Mouse (Mus musculus) hindbrain, embryonic 15.5 days (tissue): ENCODE measurements around the gene Gpcpd1. TPM values are rescaled to one million over a fixed set of nuclear protein-coding genes. Genes with fewer than 3 reads are reported as not detected.

Experiments used
- ATAC-seq: fragments of 200-750 bp; cut with Nextera tagmentation; 2 replicates; pipeline ENCODE4 v1.8.0; 2017; ENCODE audit warnings: low read depth, moderate number of reproducible peaks, moderate TSS enrichment; ENCODE audit not compliant: low FRiP score
- H3K27ac ChIP-seq: fragments of 300-500 bp; sonication (generic); replicated peaks from 2 replicates; pipeline ENCODE4 v1.5.1; 2015; ENCODE audit warnings: mild to moderate bottlenecking, inconsistent platforms
- H3K27me3 ChIP-seq: fragments of 300-500 bp; sonication (generic); 2 replicates; pipeline ENCODE4 v1.6.1; 2015; ENCODE audit warnings: control low read depth, inconsistent platforms
- H3K36me3 ChIP-seq: fragments of 300-500 bp; sonication (generic); 2 replicates; pipeline ENCODE4 v1.6.1; 2015; ENCODE audit warnings: control low read depth, inconsistent platforms
- H3K4me1 ChIP-seq: fragments of 300-500 bp; sonication (generic); replicated peaks from 2 replicates; pipeline ENCODE4 v1.6.1; 2015; ENCODE audit warnings: control low read depth, inconsistent platforms
- H3K4me2 ChIP-seq: fragments of 300-500 bp; sonication (generic); 2 replicates; pipeline ENCODE4 v1.6.1; 2015; ENCODE audit warnings: moderate library complexity, mild to moderate bottlenecking, inconsistent platforms
- H3K4me3 ChIP-seq: fragments of 300-500 bp; sonication (generic); 2 replicates; pipeline ENCODE4 v1.5.1; 2015; ENCODE audit warnings: mild to moderate bottlenecking, inconsistent platforms
- H3K9ac ChIP-seq: fragments of 300-500 bp; sonication (generic); 2 replicates; pipeline ENCODE4 v1.6.1; 2015; ENCODE audit warnings: inconsistent platforms
- H3K9me3 ChIP-seq: fragments of 300-500 bp; sonication (generic); 2 replicates; pipeline ENCODE4 v1.6.1; 2016; ENCODE audit warnings: control low read depth, inconsistent platforms
- WGBS: fragments of 180-500 bp; shearing (Covaris S2); methylation state at CpG from one replicate; pipeline ENCODE4 v1.1.7; 2015; 5-methylcytosine and 5-hydroxymethylcytosine counted together
- polyA plus RNA-seq: library from polyadenylated mRNA; unstranded; fragments of >200 nt; fragmentation: Nextera tagmentation; extraction: Ambion mirVana; gene quantifications from 2 replicates; pipeline ENCODE4 v1.2.1, GENCODE M21; 2015

Gpcpd1 gene
- polyA plus RNA-seq, 1 experiment from 2014 or later, result 76.3 TPM

- ATAC-seq, result no peak
- H3K4me3 ChIP-seq, result no peak overlapping the region
- no peaks in the 10 kb centered on the region for H3K27me3 ChIP-seq
- H3K4me1 ChIP-seq, result 0 out of 2 replicates have a peak, but pooled peaks cover 5% of the 10 kb centered on the region
- no peak overlapping the region for H3K27ac ChIP-seq
- no peak overlapping the region for H3K4me2 ChIP-seq
- no peaks in the 10 kb centered on the region for H3K9me3 ChIP-seq
- no peaks in the 10 kb centered on the region for H3K36me3 ChIP-seq
- H3K9ac ChIP-seq, result no peak overlapping the region
- WGBS, result 71% methylated on average over 6 of the region's 6 CpGs
Observed at GRCm38 (mm10) chr2:132514353-132514752, 73.2 kb downstream of the Gpcpd1 start.

DNA sequence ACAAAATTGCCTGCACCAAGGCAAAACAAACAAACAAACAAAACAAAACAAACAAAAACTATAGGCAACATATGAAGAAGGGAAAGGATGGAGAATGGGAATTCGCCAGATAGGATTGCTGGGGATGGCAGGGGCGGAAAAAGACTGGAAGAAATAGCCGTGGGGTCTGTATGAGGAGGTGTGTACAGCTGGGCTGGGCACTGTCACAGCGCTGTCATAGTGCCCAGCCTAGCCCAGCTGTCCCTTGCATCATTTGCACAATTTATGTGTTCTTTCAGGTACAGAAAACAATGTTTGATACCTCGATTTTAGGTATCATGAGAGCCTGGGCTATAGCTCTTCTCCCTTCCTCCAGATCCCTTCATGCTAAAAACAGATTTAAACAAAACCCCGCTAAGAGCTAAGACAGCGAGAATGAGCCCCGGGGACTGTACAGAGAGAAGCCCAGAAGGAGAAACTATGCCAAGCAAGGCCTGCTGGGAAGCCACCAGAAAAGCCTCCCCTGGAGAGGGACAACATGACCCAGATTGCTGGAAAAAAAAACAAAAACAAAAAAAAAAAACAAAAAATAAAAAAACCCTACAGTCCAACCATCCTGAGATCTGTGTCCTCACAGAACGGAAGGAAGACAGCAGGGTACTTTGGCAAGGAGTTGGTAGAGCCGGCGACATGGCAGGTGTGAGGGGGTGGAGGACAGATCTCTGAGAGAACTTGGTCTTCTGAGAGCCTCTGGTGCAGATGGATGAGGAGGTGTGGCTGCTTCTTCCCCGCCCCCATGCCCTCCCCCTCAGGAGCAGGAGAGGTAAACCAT is 74.0 kb downstream of the Gpcpd1 start:
- no peak for ATAC-seq
- H3K9ac ChIP-seq, result no peak overlapping the region
- no peaks in the 10 kb centered on the region for H3K9me3 ChIP-seq
- 71% methylated on average over 12 of the region's 12 CpGs for WGBS
- no peak overlapping the region for H3K4me2 ChIP-seq
- H3K36me3 ChIP-seq, result no peaks in the 10 kb centered on the region
- H3K27ac ChIP-seq, result no peak overlapping the region
- no peak overlapping the region for H3K4me3 ChIP-seq
- no peaks in the 10 kb centered on the region for H3K27me3 ChIP-seq
- 0 out of 2 replicates have a peak, but pooled peaks cover 5% of the 10 kb centered on the region for H3K4me1 ChIP-seq

GRCm38 (mm10) chr2:132512977-132513351 is 74.6 kb downstream of the Gpcpd1 start:
- ATAC-seq, result no peak
- H3K4me2 ChIP-seq, result no peak overlapping the region
- no peaks in the 10 kb centered on the region for H3K27me3 ChIP-seq
- H3K9me3 ChIP-seq, result no peaks in the 10 kb centered on the region
- 73% methylated on average over 11 of the region's 11 CpGs for WGBS
- no peak overlapping the region for H3K27ac ChIP-seq
- H3K36me3 ChIP-seq, result no peaks in the 10 kb centered on the region
- 0 out of 2 replicates have a peak, but pooled peaks cover 5% of the 10 kb centered on the region for H3K4me1 ChIP-seq
- H3K4me3 ChIP-seq, result no peak overlapping the region
- H3K9ac ChIP-seq, result no peak overlapping the region

- Histone ChIP-seq H3K36me3 (no peaks in the 10 kb centered on the region), H3K27me3 (no peaks in the 10 kb centered on the region), H3K9me3 (no peaks in the 10 kb centered on the region), H3K27ac (no peak overlapping the region), H3K4me2 (no peak overlapping the region), H3K9ac (no peak overlapping the region), H3K4me3 (no peak overlapping the region), H3K4me1 (0 out of 2 replicates have a peak, but pooled peaks cover 5% of the 10 kb centered on the region)
- WGBS, result 51% methylated on average over 19 of the region's 19 CpGs
- ATAC-seq, result no peak
Observed at GRCm38 (mm10) chr2:132512051-132512976, 75.2 kb downstream of the Gpcpd1 start.

DNA sequence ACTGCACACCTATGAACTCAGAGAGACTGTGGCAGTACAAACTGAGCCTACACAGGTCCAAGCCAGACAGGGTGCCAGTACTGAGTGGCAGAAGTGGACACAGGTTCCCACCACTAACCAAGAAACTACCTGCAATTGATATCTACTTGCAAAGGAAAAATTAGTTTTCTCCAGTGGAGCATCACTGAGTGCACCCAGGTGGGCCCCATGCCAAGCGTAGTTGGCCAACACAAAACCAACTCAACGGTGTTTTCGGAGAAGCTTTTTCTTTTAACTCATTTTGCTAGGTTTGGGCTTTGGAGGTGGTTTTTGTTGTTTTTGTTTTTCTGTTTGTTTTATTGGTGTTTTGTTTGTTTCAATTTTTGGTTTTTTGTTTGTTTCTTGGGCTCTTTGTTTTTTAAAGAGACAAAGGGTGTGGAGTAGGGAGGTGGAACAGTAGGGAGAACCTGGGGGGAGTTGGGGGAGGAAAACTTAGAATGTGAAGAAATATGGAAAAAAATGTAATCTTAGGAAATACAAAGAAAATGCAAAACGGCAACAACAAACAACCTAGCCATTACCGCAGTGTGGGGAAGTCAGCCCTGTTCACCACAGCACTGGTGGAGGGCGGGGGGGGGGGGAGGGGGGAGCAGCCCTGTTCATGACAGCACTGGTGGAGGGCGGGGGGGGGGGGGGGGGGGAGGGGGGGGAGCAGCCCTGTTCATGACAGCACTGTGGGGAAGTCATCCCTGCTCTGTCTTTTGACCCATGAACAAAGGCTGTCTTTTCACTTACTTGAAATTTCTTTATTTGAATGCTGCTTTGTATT is 76.3 kb downstream of the Gpcpd1 start:
- Histone ChIP-seq H3K27me3 (no peaks in the 10 kb centered on the region), H3K4me2 (no peak overlapping the region), H3K9ac (no peak overlapping the region), H3K27ac (no peak overlapping the region), H3K4me3 (no peak overlapping the region), H3K9me3 (no peaks in the 10 kb centered on the region), H3K4me1 (0 out of 2 replicates have a peak, but pooled peaks cover 5% of the 10 kb centered on the region), H3K36me3 (no peaks in the 10 kb centered on the region)
- WGBS, result 91% methylated on average over 5 of the region's 7 CpGs
- no peak for ATAC-seq

DNA sequence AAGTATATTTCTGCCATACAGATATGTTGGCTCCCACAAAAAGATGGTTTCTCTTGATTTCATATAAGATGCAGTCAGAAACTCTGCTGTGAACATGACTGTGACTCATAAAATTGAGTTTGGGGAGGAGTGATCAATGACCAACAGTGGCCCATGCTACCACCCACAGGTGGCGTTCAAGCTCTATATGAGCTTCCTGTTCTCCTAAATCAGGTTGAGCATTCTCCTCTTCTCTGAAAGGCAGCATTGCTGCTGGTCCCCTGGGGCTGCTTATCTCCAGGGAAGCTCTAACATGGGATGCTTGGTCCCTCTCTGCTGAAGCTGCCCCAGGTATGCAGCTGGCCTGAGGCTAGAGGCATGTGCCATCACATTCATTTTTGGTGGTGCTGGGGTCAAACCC is 77.8 kb downstream of the Gpcpd1 start:
- no peaks in the 10 kb centered on the region for H3K9me3 ChIP-seq
- 96% methylated on average over 1 of the region's 1 CpGs for WGBS
- no peaks in the 10 kb centered on the region for H3K27me3 ChIP-seq
- H3K4me1 ChIP-seq, result 0 out of 2 replicates have a peak, but pooled peaks cover 5% of the 10 kb centered on the region
- H3K4me2 ChIP-seq, result no peak overlapping the region
- H3K27ac ChIP-seq, result no peak overlapping the region
- no peaks in the 10 kb centered on the region for H3K36me3 ChIP-seq
- H3K4me3 ChIP-seq, result no peak overlapping the region
- ATAC-seq, result no peak
- no peak overlapping the region for H3K9ac ChIP-seq

DNA sequence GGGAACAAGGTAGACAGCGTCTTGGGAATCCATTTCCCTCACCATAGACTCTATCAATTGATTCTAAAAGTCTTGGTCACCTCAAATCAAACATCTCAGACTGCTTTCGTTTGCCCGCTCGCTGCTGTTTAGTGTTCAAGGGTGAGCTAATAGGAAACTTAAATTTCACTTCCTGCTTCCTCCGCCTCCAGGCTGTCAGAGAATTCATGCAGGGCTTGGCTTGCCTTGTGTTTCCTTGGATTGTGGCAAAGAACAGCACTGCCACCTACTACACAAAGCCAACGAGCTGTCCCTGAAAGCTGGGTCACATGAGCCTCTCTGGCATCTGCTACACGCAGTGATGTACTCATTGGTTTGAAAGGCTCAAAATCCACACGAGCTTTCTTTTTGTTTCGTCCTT is 78.3 kb downstream of the Gpcpd1 start:
- Histone ChIP-seq H3K4me2 (no peak overlapping the region), H3K27me3 (no peaks in the 10 kb centered on the region), H3K4me3 (no peak overlapping the region), H3K9me3 (no peaks in the 10 kb centered on the region), H3K27ac (no peak overlapping the region), H3K4me1 (0 out of 2 replicates have a peak, but pooled peaks cover 5% of the 10 kb centered on the region), H3K9ac (no peak overlapping the region), H3K36me3 (no peaks in the 10 kb centered on the region)
- ATAC-seq, result no peak
- 83% methylated on average over 9 of the region's 9 CpGs for WGBS

- no peak overlapping the region for H3K27ac ChIP-seq
- WGBS, result 60% methylated on average over 6 of the region's 6 CpGs
- H3K36me3 ChIP-seq, result no peaks in the 10 kb centered on the region
- no peak overlapping the region for H3K4me2 ChIP-seq
- no peak for ATAC-seq
- H3K9me3 ChIP-seq, result no peaks in the 10 kb centered on the region
- no peak overlapping the region for H3K9ac ChIP-seq
- no peak overlapping the region for H3K4me3 ChIP-seq
- no peaks in the 10 kb centered on the region for H3K4me1 ChIP-seq
- H3K27me3 ChIP-seq, result no peaks in the 10 kb centered on the region
Observed at GRCm38 (mm10) chr2:132507521-132507920, 80.0 kb downstream of the Gpcpd1 start.

GRCm38 (mm10) chr2:132507091-132507490 is 80.4 kb downstream of the Gpcpd1 start:
- H3K9me3 ChIP-seq, result no peaks in the 10 kb centered on the region
- H3K9ac ChIP-seq, result no peak overlapping the region
- no peak overlapping the region for H3K4me3 ChIP-seq
- WGBS, result 56% methylated on average over 14 of the region's 14 CpGs
- no peaks in the 10 kb centered on the region for H3K36me3 ChIP-seq
- H3K27ac ChIP-seq, result no peak overlapping the region
- H3K4me1 ChIP-seq, result no peaks in the 10 kb centered on the region
- H3K27me3 ChIP-seq, result no peaks in the 10 kb centered on the region
- no peak overlapping the region for H3K4me2 ChIP-seq
- no peak for ATAC-seq

DNA sequence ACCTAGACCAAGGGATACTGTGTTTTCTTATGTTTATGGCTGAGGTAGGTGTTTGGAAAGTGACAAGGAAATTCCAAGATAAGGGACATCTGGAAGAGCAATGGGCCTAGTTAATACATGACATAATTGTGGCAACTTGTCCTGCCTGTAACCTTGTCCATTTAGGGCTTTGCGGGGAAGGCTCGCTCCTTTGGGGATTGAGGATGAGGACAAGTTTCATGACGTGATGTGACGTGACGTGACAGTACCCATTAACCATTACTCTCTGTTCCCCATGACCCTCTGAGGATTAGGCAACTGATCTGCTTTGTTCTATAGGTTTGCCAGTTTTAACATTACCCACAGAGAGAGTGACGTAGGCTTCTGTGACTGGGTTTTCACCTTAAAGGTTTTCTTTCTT is 81.7 kb downstream of the Gpcpd1 start:
- no peaks in the 10 kb centered on the region for H3K27me3 ChIP-seq
- no peak overlapping the region for H3K27ac ChIP-seq
- H3K9ac ChIP-seq, result no peak overlapping the region
- H3K36me3 ChIP-seq, result no peaks in the 10 kb centered on the region
- no peak overlapping the region for H3K4me2 ChIP-seq
- no peaks in the 10 kb centered on the region for H3K9me3 ChIP-seq
- 89% methylated on average over 6 of the region's 6 CpGs for WGBS
- no peak for ATAC-seq
- H3K4me1 ChIP-seq, result no peaks in the 10 kb centered on the region
- no peak overlapping the region for H3K4me3 ChIP-seq

DNA sequence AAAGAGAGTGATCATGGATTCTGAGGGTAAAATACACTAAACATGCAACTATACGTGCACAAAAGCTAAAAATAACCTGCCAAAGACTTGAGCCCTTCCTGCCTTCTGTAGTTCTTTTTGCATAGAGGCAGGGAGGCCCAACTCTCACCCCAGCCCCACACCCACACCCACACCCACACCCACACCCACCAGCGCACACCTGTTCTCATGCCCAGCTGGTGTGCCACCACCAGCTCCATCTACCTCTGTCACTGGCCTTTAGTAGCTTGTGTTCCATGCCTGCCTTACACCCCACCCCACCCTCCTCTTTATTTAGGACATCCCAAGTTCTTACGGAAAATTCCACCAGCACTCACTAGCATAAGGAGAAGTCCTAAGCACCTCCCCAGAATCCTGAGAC is 89.2 kb downstream of the Gpcpd1 start:
- ATAC-seq, result no peak
- H3K27ac ChIP-seq, result no peak overlapping the region
- H3K9ac ChIP-seq, result no peak overlapping the region
- H3K4me2 ChIP-seq, result no peak overlapping the region
- no peaks in the 10 kb centered on the region for H3K36me3 ChIP-seq
- no peaks in the 10 kb centered on the region for H3K9me3 ChIP-seq
- H3K4me3 ChIP-seq, result no peak overlapping the region
- 93% methylated on average over 3 of the region's 3 CpGs for WGBS
- H3K4me1 ChIP-seq, result no peaks in the 10 kb centered on the region
- H3K27me3 ChIP-seq, result no peaks in the 10 kb centered on the region
